Mouse (Mus musculus): ENCODE measurements at regions not wholly inside any gene's neighbourhood (a gene's known extent, or its start where the extent isn't known, plus 50 kb on each side); places are given as distances from the start of the nearest gene placed in this dataset.

DNA sequence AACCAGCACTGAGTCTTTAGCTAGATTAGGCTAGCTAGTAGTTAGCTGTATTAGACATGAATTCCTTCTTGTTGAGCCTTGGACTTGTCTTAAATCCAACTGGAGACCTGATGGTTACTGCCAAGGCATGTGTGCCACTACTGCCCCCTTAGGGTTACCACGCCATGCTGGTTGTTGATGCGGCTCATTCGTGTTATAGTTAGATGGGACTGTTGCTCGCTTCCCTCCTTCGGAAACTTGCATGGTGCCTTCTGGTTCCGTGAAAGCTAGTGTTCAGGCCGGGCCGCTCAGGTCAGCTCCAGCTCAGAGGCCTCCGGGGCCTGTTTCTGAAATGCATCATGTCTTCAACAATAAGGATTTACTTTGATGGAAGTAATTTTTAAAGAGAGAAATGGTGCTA is 79.6 kb downstream of the Pttg1 start:
- no peak for TF ChIP-seq POLR2A (IDR thresholded peaks at IDR 0.05; ENCODE audit: borderline replicate concordance, extremely low read depth, insufficient read depth, insufficient read length)
- Histone ChIP-seq H3K9ac (ENCODE audit: low read depth, low read length, severe bottlenecking) (no peak overlapping the region), H3K27ac (replicated peaks; ENCODE audit: low read depth, low read length) (no peak overlapping the region), H3K27me3 (ENCODE audit: control insufficient read depth, insufficient read depth, low read length) (no peaks in the 10 kb centered on the region), H3K9me3 (ENCODE audit: control insufficient read depth, low read length) (no peaks in the 10 kb centered on the region), H3K4me3 (replicated peaks; ENCODE audit: low read length) (no peak overlapping the region), H3K4me2 (replicated peaks; ENCODE audit: low read depth, low read length, severe bottlenecking) (no peak overlapping the region), H3K4me1 (ENCODE audit: control insufficient read depth, insufficient read depth, low read length) (no peaks in the 10 kb centered on the region), H3K36me3 (ENCODE audit: control insufficient read depth, insufficient read depth, low read length) (no peaks in the 10 kb centered on the region)
- ATAC-seq (ENCODE audit: low FRiP score, low read depth), result no peak
- WGBS, result 93% methylated on average over 9 of the region's 9 CpGs
- no peak for DNase-seq (ENCODE audit: low spot score)

DNA sequence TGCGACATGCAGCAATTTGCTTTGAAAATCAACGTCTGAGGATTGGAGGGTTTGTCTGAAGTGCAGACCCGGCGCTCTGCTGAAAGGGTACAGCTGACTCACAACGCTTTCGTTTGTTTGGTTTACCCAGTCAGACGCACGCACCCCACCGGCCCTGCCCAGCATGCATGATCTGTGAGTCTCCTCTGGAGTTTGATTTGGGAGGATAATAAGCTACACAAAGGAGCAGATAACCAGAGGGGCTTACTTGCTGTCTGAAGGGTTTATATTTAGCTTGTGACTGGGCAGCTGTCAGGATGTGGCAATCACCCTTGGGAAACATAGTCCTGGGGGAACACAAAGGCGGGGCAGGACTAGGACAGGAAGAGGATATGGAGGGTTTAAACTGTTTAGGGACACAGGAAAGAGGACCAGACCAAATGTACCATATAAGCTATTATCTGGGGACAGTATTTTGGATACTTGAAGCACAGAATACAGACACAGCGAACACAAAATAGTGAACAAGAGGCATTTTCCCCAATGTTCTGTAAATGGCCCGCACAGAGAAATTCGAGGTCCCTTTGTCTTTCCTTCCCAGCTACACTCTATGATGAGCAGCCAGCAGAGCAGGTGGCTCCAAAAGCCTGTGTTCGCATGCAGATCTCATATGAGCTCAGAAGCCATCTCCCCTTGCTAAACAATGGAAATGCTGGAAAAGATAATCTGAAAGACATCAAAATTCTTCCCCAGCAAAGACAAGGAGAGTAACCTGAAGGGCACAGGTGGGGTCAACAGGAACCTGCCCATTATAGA is 81.1 kb downstream of the Pttg1 start:
- WGBS, result 63% methylated on average over 14 of the region's 14 CpGs
- DNase-seq (ENCODE audit: low spot score) (no peak), ATAC-seq (ENCODE audit: low FRiP score, low read depth) (no peak; the same call in 1 of the 2 replicates)
- no peak overlapping the region for H3K9ac ChIP-seq (ENCODE audit: low read depth, low read length, severe bottlenecking)
- H3K4me1 ChIP-seq (ENCODE audit: control insufficient read depth, insufficient read depth, low read length), result no peaks in the 10 kb centered on the region
- H3K36me3 ChIP-seq (ENCODE audit: control insufficient read depth, insufficient read depth, low read length), result no peaks in the 10 kb centered on the region
- no peak for TF ChIP-seq POLR2A (IDR thresholded peaks at IDR 0.05; ENCODE audit: borderline replicate concordance, extremely low read depth, insufficient read depth, insufficient read length)
- H3K4me3 ChIP-seq (replicated peaks; ENCODE audit: low read length), result no peak overlapping the region
- no peak overlapping the region for H3K4me2 ChIP-seq (replicated peaks; ENCODE audit: low read depth, low read length, severe bottlenecking)
- no peaks in the 10 kb centered on the region for H3K27me3 ChIP-seq (ENCODE audit: control insufficient read depth, insufficient read depth, low read length)
- H3K27ac ChIP-seq (replicated peaks; ENCODE audit: low read depth, low read length), result no peak overlapping the region
- no peaks in the 10 kb centered on the region for H3K9me3 ChIP-seq (ENCODE audit: control insufficient read depth, low read length)

GRCm38 (mm10) chr11:43343574-43343973 is 82.5 kb downstream of the Pttg1 start:
- no peak for ATAC-seq (ENCODE audit: low FRiP score, low read depth)
- Histone ChIP-seq H3K4me1 (ENCODE audit: control insufficient read depth, insufficient read depth, low read length) (no peaks in the 10 kb centered on the region), H3K4me3 (replicated peaks; ENCODE audit: low read length) (no peak overlapping the region), H3K27me3 (ENCODE audit: control insufficient read depth, insufficient read depth, low read length) (no peaks in the 10 kb centered on the region), H3K9me3 (ENCODE audit: control insufficient read depth, low read length) (no peaks in the 10 kb centered on the region), H3K27ac (replicated peaks; ENCODE audit: low read depth, low read length) (no peak overlapping the region), H3K9ac (ENCODE audit: low read depth, low read length, severe bottlenecking) (no peak overlapping the region), H3K4me2 (replicated peaks; ENCODE audit: low read depth, low read length, severe bottlenecking) (no peak overlapping the region), H3K36me3 (ENCODE audit: control insufficient read depth, insufficient read depth, low read length) (no peaks in the 10 kb centered on the region)
- no peak for TF ChIP-seq POLR2A (IDR thresholded peaks at IDR 0.05; ENCODE audit: borderline replicate concordance, extremely low read depth, insufficient read depth, insufficient read length)
- no peak for DNase-seq (ENCODE audit: low spot score)
- WGBS, result 86% methylated on average over 5 of the region's 5 CpGs

GRCm38 (mm10) chr11:43338377-43338993 is 87.6 kb downstream of the Pttg1 start:
- ATAC-seq (ENCODE audit: low FRiP score, low read depth), result no peak
- Histone ChIP-seq H3K36me3 (ENCODE audit: control insufficient read depth, insufficient read depth, low read length) (no peaks in the 10 kb centered on the region), H3K4me3 (replicated peaks; ENCODE audit: low read length) (no peak overlapping the region), H3K27ac (replicated peaks; ENCODE audit: low read depth, low read length) (no peak overlapping the region), H3K4me1 (ENCODE audit: control insufficient read depth, insufficient read depth, low read length) (no peaks in the 10 kb centered on the region), H3K4me2 (replicated peaks; ENCODE audit: low read depth, low read length, severe bottlenecking) (no peak overlapping the region), H3K27me3 (ENCODE audit: control insufficient read depth, insufficient read depth, low read length) (no peaks in the 10 kb centered on the region), H3K9me3 (ENCODE audit: control insufficient read depth, low read length) (no peaks in the 10 kb centered on the region), H3K9ac (ENCODE audit: low read depth, low read length, severe bottlenecking) (no peak overlapping the region)
- TF ChIP-seq POLR2A (IDR thresholded peaks at IDR 0.05; ENCODE audit: borderline replicate concordance, extremely low read depth, insufficient read depth, insufficient read length), result no peak
- 73% methylated on average over 2 of the region's 2 CpGs for WGBS
- no peak for DNase-seq (ENCODE audit: low spot score)

GRCm38 (mm10) chr11:43335668-43336265 is 90.3 kb downstream of the Pttg1 start:
- Histone ChIP-seq H3K36me3 (ENCODE audit: control insufficient read depth, insufficient read depth, low read length) (no peaks in the 10 kb centered on the region), H3K4me3 (replicated peaks; ENCODE audit: low read length) (no peak overlapping the region)
- no peak for DNase-seq (ENCODE audit: low spot score)

More at GRCm38 (mm10) chr11:43335668-43336265, 90.3 kb downstream of the Pttg1 start:
- Histone ChIP-seq H3K27ac (replicated peaks; ENCODE audit: low read depth, low read length) (no peak overlapping the region), H3K4me2 (replicated peaks; ENCODE audit: low read depth, low read length, severe bottlenecking) (no peak overlapping the region), H3K9me3 (ENCODE audit: control insufficient read depth, low read length) (no peaks in the 10 kb centered on the region), H3K9ac (ENCODE audit: low read depth, low read length, severe bottlenecking) (no peak overlapping the region), H3K27me3 (ENCODE audit: control insufficient read depth, insufficient read depth, low read length) (no peaks in the 10 kb centered on the region), H3K4me1 (ENCODE audit: control insufficient read depth, insufficient read depth, low read length) (no peaks in the 10 kb centered on the region)
- WGBS, result 63% methylated on average over 7 of the region's 7 CpGs
- ATAC-seq (ENCODE audit: low FRiP score, low read depth), result no peak
- TF ChIP-seq POLR2A (IDR thresholded peaks at IDR 0.05; ENCODE audit: borderline replicate concordance, extremely low read depth, insufficient read depth, insufficient read length), result no peak

Measured in limb, embryonic 14.5 days (tissue).